Mouse (Mus musculus) testis, adult 2 months (tissue): ENCODE results near the gene 1600014C23Rik.

ENCODE experiments used
- CTCF ChIP-seq: fragments of 200-500 bp; IDR thresholded peaks from 2 replicates; pipeline ENCODE4 v1.5.1; 2012; ENCODE audit warnings: low read depth, mild to moderate bottlenecking, inconsistent platforms, low read length, moderate library complexity; ENCODE audit not compliant: control insufficient read depth, insufficient read depth, insufficient replicate concordance
- POLR2A ChIP-seq: fragments of 200-500 bp; IDR thresholded peaks from 2 replicates; pipeline ENCODE4 v1.6.1; 2012; ENCODE audit warnings: low read depth, mild to moderate bottlenecking, inconsistent platforms, low read length, moderate library complexity; ENCODE audit not compliant: control insufficient read depth

DNA sequence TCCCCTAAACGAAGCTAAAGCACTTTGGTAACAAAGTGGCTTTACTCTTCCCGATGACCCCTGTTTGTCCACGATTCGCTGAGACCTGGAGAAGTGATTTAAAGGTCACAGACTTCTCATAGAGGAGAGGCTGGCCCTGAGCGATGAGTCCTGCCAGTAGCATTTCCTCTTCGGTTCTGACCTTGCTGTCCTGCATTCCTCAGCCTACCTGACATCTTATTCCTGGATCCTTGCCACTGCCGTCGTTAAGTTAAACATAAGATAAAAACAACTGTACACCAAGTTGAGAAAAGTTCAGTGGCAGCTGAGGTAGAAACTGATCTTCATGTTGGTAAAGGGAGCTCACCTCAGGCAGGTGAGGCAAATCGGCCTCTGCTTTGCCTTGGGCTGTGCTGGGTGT is 44.5 kb downstream of the 1600014C23Rik start:
- TF ChIP-seq CTCF (no peak), POLR2A (no peak)
